Mouse (Mus musculus) megakaryocyte-erythroid progenitor cell, adult 5-6 weeks (primary cell): ENCODE data around the gene Pcif1. TPM values are rescaled to one million over a fixed set of nuclear protein-coding genes. Genes with fewer than 3 reads are reported as not detected.

Experiments
- ATAC-seq: replicated peaks from 2 replicates; pipeline ENCODE4 v1.8.0; 2016; ENCODE audit warnings: mild to moderate bottlenecking, inconsistent platforms; ENCODE audit not compliant: severe bottlenecking, poor library complexity, low FRiP score, low TSS enrichment
- total RNA-seq, 2 experiments: library from RNA; stranded (forward) in 1 of 2; stranded (reverse) in 1 of 2; fragments of 200-1000, 215-1000 nt in 1 of 2; fragments of >200 nt in 1 of 2; fragmentation: Nextera tagmentation in 1 of 2; gene quantifications; 2 replicates each; pipeline ENCODE4 v1.2.3; 2014 to 2017

The Pcif1 gene
- total RNA-seq, 2 experiments from 2014 or later = 13.2 to 59.0 TPM

GRCm38 (mm10) chr2:164912151-164912550, 33.0 kb downstream of the Pcif1 start:
- ATAC-seq = peak; percentile 31

- no peak for ATAC-seq
These were observed 33.8 kb downstream of the Pcif1 start for GRCm38 (mm10) chr2:164912749-164913427.

- ATAC-seq = no peak
These were observed 34.3 kb downstream of the Pcif1 start for GRCm38 (mm10) chr2:164913428-164913786.

GRCm38 (mm10) chr2:164916820-164917219, 37.7 kb downstream of the Pcif1 start:
- ATAC-seq = no peak

- ATAC-seq = no peak
These were observed 38.3 kb downstream of the Pcif1 start for GRCm38 (mm10) chr2:164917371-164917770.

- ATAC-seq = peak; percentile 58
These were observed 39.2 kb downstream of the Pcif1 start for GRCm38 (mm10) chr2:164918325-164918724.

GRCm38 (mm10) chr2:164921984-164922383, 42.9 kb downstream of the Pcif1 start:
- ATAC-seq = no peak

GRCm38 (mm10) chr2:164923291-164923690, 44.2 kb downstream of the Pcif1 start:
- no peak for ATAC-seq

- peak; percentile 95 for ATAC-seq
These were observed 45.2 kb downstream of the Pcif1 start for GRCm38 (mm10) chr2:164924100-164924857.

- ATAC-seq = no peak
These were observed 51.8 kb downstream of the Pcif1 start for GRCm38 (mm10) chr2:164930706-164931581.

- ATAC-seq = no peak
These were observed 54.4 kb downstream of the Pcif1 start for GRCm38 (mm10) chr2:164933534-164933933.

GRCm38 (mm10) chr2:164935991-164936390, 56.9 kb downstream of the Pcif1 start:
- ATAC-seq = no peak

GRCm38 (mm10) chr2:164938146-164939091, 59.3 kb downstream of the Pcif1 start:
- peak; percentile 84 for ATAC-seq

- ATAC-seq = no peak
These were observed 60.0 kb downstream of the Pcif1 start for GRCm38 (mm10) chr2:164939106-164939505.

- no peak for ATAC-seq
These were observed 61.2 kb downstream of the Pcif1 start, which contains the start of gene Mmp9 for GRCm38 (mm10) chr2:164940140-164940830. Gene Mmp9 (plus strand): TSS chr2:164940780.

- no peak for ATAC-seq
These were observed 63.7 kb downstream of the Pcif1 start for GRCm38 (mm10) chr2:164942692-164943290.
